Comparison of ENCODE assay signal across 16 mouse cellular contexts in the genomic region with DNA sequence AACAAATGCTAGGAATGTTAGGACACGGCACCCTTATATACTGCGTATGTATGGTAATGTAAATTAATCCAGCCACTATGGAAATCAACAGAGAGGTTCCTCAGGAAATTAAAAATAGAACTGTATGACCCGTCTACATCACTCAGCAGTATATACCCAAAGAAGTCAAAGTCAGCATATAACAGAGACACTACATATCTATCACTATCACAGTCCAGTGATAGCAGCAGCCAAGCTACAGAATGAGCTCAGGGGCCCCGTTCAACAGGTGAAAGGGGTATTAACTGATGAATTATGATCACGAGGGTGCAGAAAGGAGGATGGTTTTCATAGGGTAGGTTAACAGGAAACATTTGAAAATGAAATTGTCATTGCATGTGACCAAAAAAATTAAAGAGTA.
"Had no signal": no experiment of that assay in that cellular context is flagged by ENCODE, and none has a peak within 500 bp of the region (broad histone marks: within the 10 kb centered on the region; RNA-seq: fewer than 3 reads in every experiment).

No protein-coding gene starts in this region.

- H3K9ac ChIP-seq: lung, embryonic 14.5 days; midbrain, embryonic 12.5 days; neural tube, embryonic 13.5 days; neural tube, embryonic 15.5 days; stomach, embryonic 15.5 days had no signal

- ATAC-seq: midbrain, embryonic 16.5 days had no signal

- H3K27me3 ChIP-seq: midbrain, embryonic 12.5 days; neural tube, embryonic 13.5 days; neural tube, embryonic 15.5 days; stomach, embryonic 15.5 days had no signal

- H3K9me3 ChIP-seq: midbrain, embryonic 10.5 days; midbrain, embryonic 12.5 days; neural tube, embryonic 13.5 days; neural tube, embryonic 15.5 days; stomach, embryonic 15.5 days had no signal

- DNase-seq: lung, adult 18-20 months; lung, postnatal 4 days; midbrain, embryonic 14.5 days; right cerebral cortex, postnatal 14 days; thymus, adult 2 months; thymus, postnatal 25 days; thymus, postnatal 4 days had no signal

- H3K4me2 ChIP-seq: lung, embryonic 14.5 days; midbrain, embryonic 12.5 days; neural tube, embryonic 13.5 days; neural tube, embryonic 15.5 days; stomach, embryonic 15.5 days had no signal

- H3K4me3 ChIP-seq: midbrain, embryonic 10.5 days; midbrain, embryonic 12.5 days; myocyte; neural tube, embryonic 13.5 days; neural tube, embryonic 15.5 days; stomach, embryonic 15.5 days had no signal

- H3K36me3 ChIP-seq: midbrain, embryonic 12.5 days; neural tube, embryonic 13.5 days; neural tube, embryonic 15.5 days; stomach, embryonic 15.5 days had no signal

- H3K27ac ChIP-seq: midbrain, embryonic 10.5 days; midbrain, embryonic 12.5 days; neural tube, embryonic 13.5 days; neural tube, embryonic 15.5 days; stomach, embryonic 15.5 days; stomach, postnatal 0 days had no signal
